Mouse (Mus musculus): ENCODE results near the gene Hoxd3.

Gene Hoxd3

DNA sequence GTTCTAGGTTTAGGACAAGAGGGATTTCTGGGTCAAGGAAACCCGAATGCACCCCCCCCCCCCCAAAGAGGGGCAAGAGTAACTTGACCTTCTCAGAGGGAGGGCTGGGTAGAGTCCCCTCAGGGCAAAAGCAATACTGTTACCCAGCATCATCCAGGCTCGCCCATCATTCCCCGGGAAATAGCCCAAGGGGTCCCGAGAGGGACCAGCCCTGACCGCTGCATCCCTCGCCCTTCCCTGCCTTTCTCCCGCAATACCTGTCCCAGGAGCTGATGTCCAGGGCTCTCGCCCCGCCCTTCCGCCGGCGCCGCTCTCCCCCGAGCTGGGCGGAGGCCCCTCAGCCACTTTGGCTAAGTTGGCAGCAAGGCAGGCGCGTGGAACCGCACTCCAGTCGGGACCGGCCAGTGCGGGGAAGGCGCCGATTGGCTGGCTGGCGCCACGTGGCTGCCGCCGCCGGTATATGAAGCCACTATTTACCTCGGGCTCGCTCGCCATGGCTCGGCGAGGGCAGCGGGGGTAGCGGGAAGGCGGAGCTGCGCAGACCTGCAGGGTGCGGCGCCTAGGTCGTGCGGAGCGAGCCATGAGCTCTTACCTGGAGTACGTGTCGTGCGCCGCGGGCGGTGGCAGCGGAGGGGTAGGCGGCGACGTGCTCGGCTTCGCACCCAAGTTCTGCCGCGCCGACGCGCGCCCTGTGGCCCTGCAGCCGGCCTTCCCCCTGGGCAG is 51.0 kb downstream of the Hoxd3 start, which contains the start of gene Hoxd1:
Gene Hoxd1 (plus strand): TSS at position 459 of the 723 bp plus-strand sequence.
- in situ Hi-C loops (cut with MboI, MseI), result no loop called here

DNA sequence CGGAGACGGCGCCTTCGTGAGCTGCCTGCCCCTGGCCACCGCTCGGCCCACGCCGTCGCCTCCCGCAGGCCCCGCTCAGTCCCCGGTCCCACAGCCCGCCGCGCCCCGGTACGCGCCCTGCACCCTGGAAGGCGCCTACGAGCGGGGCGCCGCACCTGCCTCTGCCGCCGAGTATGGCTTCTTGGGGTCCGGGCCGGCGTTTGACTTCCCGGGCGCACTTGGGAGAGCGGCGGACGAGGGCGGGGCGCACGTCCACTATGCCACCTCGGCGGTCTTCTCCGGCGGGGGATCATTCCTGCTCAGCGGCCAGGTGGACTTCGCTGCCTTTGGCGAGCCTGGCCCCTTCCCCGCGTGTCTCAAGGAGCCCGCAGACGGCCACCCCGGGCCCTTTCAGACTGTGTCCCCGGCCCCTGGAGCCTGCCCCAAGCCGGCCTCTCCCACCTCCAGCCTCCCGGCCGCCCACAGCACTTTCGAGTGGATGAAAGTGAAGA is 51.6 kb downstream of the Hoxd3 start:
- in situ Hi-C loops (cut with MboI, MseI), result no loop called here

DNA sequence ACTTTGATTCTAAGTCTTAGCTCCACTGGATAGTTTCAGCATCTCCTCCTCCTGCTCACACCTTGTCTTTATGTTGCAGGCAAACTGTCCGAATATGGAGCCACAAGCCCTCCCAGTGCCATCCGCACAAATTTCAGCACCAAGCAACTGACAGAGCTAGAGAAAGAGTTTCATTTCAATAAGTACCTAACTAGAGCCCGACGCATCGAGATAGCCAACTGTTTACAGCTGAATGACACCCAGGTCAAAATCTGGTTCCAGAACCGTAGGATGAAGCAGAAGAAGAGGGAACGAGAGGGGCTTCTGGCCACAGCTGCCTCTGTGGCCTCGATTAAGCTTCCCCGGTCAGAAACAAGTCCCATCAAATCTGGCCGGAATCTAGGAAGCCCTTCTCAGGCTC is 52.2 kb downstream of the Hoxd3 start:
- in situ Hi-C loops (cut with MboI, MseI), result no loop called here

DNA sequence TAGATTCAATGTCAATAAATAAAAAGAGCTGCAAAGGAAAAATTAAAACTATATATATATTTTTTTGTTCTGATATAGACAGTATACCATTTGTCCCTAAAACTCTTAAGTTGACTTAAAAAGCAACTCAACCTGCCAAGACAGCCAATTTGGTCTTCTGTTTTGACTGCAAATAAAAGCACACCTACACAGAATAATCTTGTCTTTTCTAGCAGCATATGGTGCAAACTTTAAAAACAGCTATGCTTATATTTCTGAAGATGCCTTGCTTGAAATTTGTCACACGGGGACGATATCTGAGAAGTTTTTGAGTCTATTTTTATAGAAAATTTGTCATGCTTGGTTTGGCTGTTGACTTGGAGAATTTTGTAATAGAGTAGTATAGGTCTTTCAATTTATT is 62.6 kb downstream of the Hoxd3 start:
- in situ Hi-C loops (cut with MboI, MseI), result no loop called here

DNA sequence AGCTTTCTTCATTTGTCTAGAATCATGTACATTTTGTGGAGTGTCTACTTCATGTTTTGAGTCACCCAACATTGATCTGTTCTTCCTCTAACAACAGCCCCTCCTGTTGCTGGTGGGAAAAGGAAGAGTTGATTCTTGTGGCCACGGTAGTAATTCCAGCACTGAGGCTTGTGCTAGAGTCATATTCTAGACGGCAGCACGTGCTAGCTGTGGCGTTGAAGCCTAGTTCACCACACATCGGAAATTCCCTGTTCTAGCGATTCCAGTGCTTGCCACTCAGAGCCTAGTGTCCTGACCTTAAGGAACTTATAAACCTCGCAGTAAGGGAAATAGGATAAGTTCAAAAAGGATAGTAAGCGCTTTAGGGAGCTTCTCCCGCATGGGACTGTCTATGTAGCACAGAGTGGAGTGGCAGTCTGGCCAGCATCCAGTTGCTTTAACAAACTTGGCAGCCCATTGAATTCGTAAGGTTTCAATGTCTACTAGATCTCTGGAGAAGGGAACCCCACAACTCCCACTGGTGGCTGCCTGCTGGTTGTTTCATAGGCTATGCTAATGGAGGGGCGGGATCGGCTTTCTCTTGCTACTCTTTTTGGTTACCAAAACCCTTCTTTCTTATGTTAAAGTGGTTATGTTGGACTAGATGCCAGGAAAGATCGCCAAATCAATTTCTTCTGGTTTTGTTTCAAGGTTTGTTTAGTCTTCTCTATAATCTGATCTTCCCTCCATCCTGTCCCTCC is 66.0 kb downstream of the Hoxd3 start:
- in situ Hi-C loops (cut with MboI, MseI), result no loop called here

DNA sequence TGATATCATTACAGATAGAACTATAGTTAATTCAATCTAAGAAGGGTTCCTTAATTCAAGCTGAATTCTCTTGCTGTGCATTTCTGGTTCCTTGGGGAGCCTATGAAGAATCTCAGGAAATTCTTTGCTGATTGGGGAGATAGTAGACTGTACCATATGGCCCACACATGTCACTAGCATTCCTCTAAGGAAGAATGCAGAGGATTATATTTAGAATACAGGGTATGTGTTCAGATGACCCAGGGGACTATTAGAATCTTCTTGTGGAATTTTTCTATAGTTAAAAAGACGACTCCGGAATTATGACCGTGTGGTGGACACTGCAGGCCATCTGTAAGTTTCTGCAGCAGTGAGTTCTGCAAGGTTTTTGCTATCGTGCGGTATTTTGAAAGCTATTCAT is 69.7 kb downstream of the Hoxd3 start:
- in situ Hi-C loops (cut with MboI, MseI), result no loop called here

DNA sequence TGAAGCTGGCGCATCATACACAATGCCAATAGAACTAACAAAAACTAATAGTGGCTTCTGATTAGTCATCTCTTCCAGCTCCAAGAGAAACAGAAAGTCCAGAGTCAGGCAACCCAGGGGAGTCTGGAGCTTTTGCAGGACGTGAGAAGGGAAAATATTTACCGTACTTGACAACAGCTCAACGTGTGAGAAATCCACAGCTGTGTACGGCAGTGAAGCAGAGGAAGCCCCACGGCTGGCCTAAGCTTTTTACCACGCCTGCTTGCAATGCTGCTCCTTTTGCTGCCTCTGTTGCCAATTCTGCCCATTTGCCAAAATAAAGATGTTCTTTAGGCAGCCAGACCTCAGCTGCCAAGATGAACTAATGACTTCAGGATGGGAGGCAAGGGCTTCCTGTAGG is 83.8 kb downstream of the Hoxd3 start:
- in situ Hi-C loops (cut with MboI, MseI), result no loop called here
